Mouse (Mus musculus) hindbrain, postnatal 0 days (tissue): Measurements from ENCODE around the gene Adamts2. TPM values are rescaled to one million over a fixed set of nuclear protein-coding genes. Genes with fewer than 3 reads are reported as not detected.
A peak's percentile ranks its signal among the peaks of the same experiment; 100 is the strongest.

Source experiments
- ATAC-seq: fragments of 200-750 bp; cut with Nextera tagmentation; 2 replicates; pipeline ENCODE4 v1.8.0; 2017; ENCODE audit warnings: mild to moderate bottlenecking, moderate TSS enrichment, moderate library complexity
- DNase-seq: peaks from one replicate; pipeline ENCODE4 v3.0.0-alpha.2; 2015; ENCODE audit warnings: low spot score
- H3K27ac ChIP-seq: fragments of 300-500 bp; sonication (generic); 2 replicates; pipeline ENCODE4 v1.5.1; 2014; ENCODE audit warnings: mild to moderate bottlenecking
- H3K27me3 ChIP-seq: fragments of 300-500 bp; sonication (generic); 2 replicates; pipeline ENCODE4 v1.6.1; 2014; ENCODE audit warnings: low read length, mixed read lengths; ENCODE audit not compliant: insufficient read depth
- H3K36me3 ChIP-seq: fragments of 300-500 bp; sonication (generic); 2 replicates; pipeline ENCODE4 v1.6.1; 2014; ENCODE audit warnings: low read length, mixed read lengths; ENCODE audit not compliant: insufficient read depth
- H3K4me1 ChIP-seq: fragments of 300-500 bp; sonication (generic); 2 replicates; pipeline ENCODE4 v1.6.1; 2014; ENCODE audit warnings: antibody characterized with exemption, low read length, mixed read lengths; ENCODE audit not compliant: insufficient read depth
- H3K4me2 ChIP-seq: fragments of 300-500 bp; sonication (generic); 2 replicates; pipeline ENCODE4 v1.6.1; 2014; ENCODE audit warnings: low read depth, mild to moderate bottlenecking, low read length, moderate library complexity, mixed read lengths
- H3K4me3 ChIP-seq: fragments of 300-500 bp; sonication (generic); 2 replicates; pipeline ENCODE4 v1.5.1; 2014; ENCODE audit warnings: low read length
- H3K9ac ChIP-seq: fragments of 300-500 bp; sonication (generic); replicated peaks from 2 replicates; pipeline ENCODE4 v1.6.1; 2014; ENCODE audit warnings: mild to moderate bottlenecking, low read length, moderate library complexity, mixed read lengths
- H3K9me3 ChIP-seq: fragments of 300-500 bp; sonication (generic); 2 replicates; pipeline ENCODE4 v1.6.1; 2016; ENCODE audit warnings: low read length, mixed read lengths
- CTCF ChIP-seq: IDR thresholded peaks from 2 replicates; pipeline ENCODE4 v1.5.1; 2016; ENCODE audit warnings: antibody characterized with exemption, control low read depth, low read depth
- WGBS: fragments of 180-500 bp; shearing (Covaris S2); extraction: QIAGEN DNeasy Blood & Tissue Kit; methylation state at CpG from one replicate; pipeline ENCODE4 v1.1.7; 2014; 5-methylcytosine and 5-hydroxymethylcytosine counted together
- polyA plus RNA-seq: library from polyadenylated mRNA; unstranded; fragments of >200 nt; fragmentation: Nextera tagmentation; extraction: Ambion mirVana; gene quantifications from 2 replicates; pipeline ENCODE4 v1.2.1, GENCODE M21; 2015
- total RNA-seq: library from RNA; depleted of rRNA; stranded (reverse); fragments of >200 nt; gene quantifications from 2 replicates; pipeline ENCODE4 v1.2.3, GENCODE M21; 2014

Gene Adamts2
- total and polyA plus RNA-seq, 2 experiments from 2014 or later, result 5.8 to 15.1 TPM

GRCm38 (mm10) chr11:50621364-50621763, 19.5 kb downstream of the Adamts2 start:
- Histone ChIP-seq H3K27me3 (no peaks in the 10 kb centered on the region), H3K4me2 (no peak overlapping the region), H3K27ac (no peak overlapping the region), H3K4me1 (no peaks in the 10 kb centered on the region), H3K9me3 (no peaks in the 10 kb centered on the region), H3K9ac (no peak overlapping the region), H3K36me3 (no peaks in the 10 kb centered on the region), H3K4me3 (no peak overlapping the region)
- DNase-seq, result no peak
- ATAC-seq, result no peak
- TF ChIP-seq CTCF, result no peak
- 83% methylated on average over 5 of the region's 5 CpGs for WGBS

- DNase-seq (peak; percentile 12), ATAC-seq (no peak)
- TF ChIP-seq CTCF, result no peak
- Histone ChIP-seq H3K27me3 (no peaks in the 10 kb centered on the region), H3K4me2 (no peak overlapping the region), H3K9ac (no peak overlapping the region), H3K9me3 (no peaks in the 10 kb centered on the region), H3K4me1 (no peaks in the 10 kb centered on the region), H3K4me3 (no peak overlapping the region), H3K36me3 (no peaks in the 10 kb centered on the region), H3K27ac (no peak overlapping the region)
- 57% methylated on average over 15 of the region's 15 CpGs for WGBS
Observed at GRCm38 (mm10) chr11:50622238-50622726, 20.4 kb downstream of the Adamts2 start.

- Histone ChIP-seq H3K4me2 (no peak overlapping the region), H3K9me3 (no peaks in the 10 kb centered on the region), H3K4me3 (no peak overlapping the region), H3K27me3 (no peaks in the 10 kb centered on the region), H3K9ac (no peak overlapping the region), H3K36me3 (no peaks in the 10 kb centered on the region), H3K4me1 (0 out of 2 replicates have a peak, but pooled peaks cover under 1% of the 10 kb centered on the region), H3K27ac (no peak overlapping the region)
- no peak for ATAC-seq
- no peak for TF ChIP-seq CTCF
- WGBS, result 66% methylated on average over 3 of the region's 3 CpGs
- no peak for DNase-seq
Observed at GRCm38 (mm10) chr11:50623806-50624205, 21.9 kb downstream of the Adamts2 start.

- DNase-seq (peak; percentile 69), ATAC-seq (peak; percentile 81)
- Histone ChIP-seq H3K27ac (peak overlapping the region; percentile 16), H3K9ac (no peak overlapping the region), H3K27me3 (no peaks in the 10 kb centered on the region), H3K4me1 (peaks cover 4% of the 10 kb centered on the region; the same call in 1 of the 2 replicates), H3K9me3 (no peaks in the 10 kb centered on the region), H3K4me2 (no peak overlapping the region), H3K4me3 (no peak overlapping the region), H3K36me3 (no peaks in the 10 kb centered on the region)
- WGBS, result 18% methylated on average over 2 of the region's 2 CpGs
- peak; percentile 56 for TF ChIP-seq CTCF
Observed at GRCm38 (mm10) chr11:50624239-50624638, 22.4 kb downstream of the Adamts2 start.

- H3K27me3 ChIP-seq, result no peaks in the 10 kb centered on the region
- ATAC-seq (peak; percentile 74), DNase-seq (peak; percentile 50)
- H3K27ac ChIP-seq, result peak overlapping the region; percentile 16
- no peaks in the 10 kb centered on the region for H3K36me3 ChIP-seq
- H3K9ac ChIP-seq, result no peak overlapping the region
- H3K4me3 ChIP-seq, result no peak overlapping the region
- H3K4me1 ChIP-seq, result peaks cover 8% of the 10 kb centered on the region; the same call in 1 of the 2 replicates
- no peaks in the 10 kb centered on the region for H3K9me3 ChIP-seq
- no peak for TF ChIP-seq CTCF
- WGBS, result 36% methylated on average over 5 of the region's 5 CpGs
- H3K4me2 ChIP-seq, result no peak overlapping the region
Observed at GRCm38 (mm10) chr11:50624720-50625119, 22.8 kb downstream of the Adamts2 start.

GRCm38 (mm10) chr11:50628915-50629314, 27.0 kb downstream of the Adamts2 start:
- DNase-seq, result peak; percentile 42
- no peak overlapping the region for H3K27ac ChIP-seq
- ATAC-seq, result no peak

GRCm38 (mm10) chr11:50630462-50630861, 28.6 kb downstream of the Adamts2 start:
- no peaks in the 10 kb centered on the region for H3K9me3 ChIP-seq
- TF ChIP-seq CTCF, result no peak
- H3K27ac ChIP-seq, result no peak overlapping the region
- 79% methylated on average over 2 of the region's 2 CpGs for WGBS
- no peak overlapping the region for H3K4me2 ChIP-seq
- peaks cover 14% of the 10 kb centered on the region; the same call in 1 of the 2 replicates for H3K4me1 ChIP-seq
- DNase-seq (no peak), ATAC-seq (no peak)
- no peaks in the 10 kb centered on the region for H3K27me3 ChIP-seq
- H3K4me3 ChIP-seq, result no peak overlapping the region
- no peaks in the 10 kb centered on the region for H3K36me3 ChIP-seq
- no peak overlapping the region for H3K9ac ChIP-seq

More at GRCm38 (mm10) chr11:50628915-50629314, 27.0 kb downstream of the Adamts2 start:
- H3K4me1 ChIP-seq, result peaks cover 14% of the 10 kb centered on the region; the same call in 1 of the 2 replicates
- H3K4me2 ChIP-seq, result no peak overlapping the region
- TF ChIP-seq CTCF, result no peak
- 34% methylated on average over 3 of the region's 3 CpGs for WGBS
- H3K36me3 ChIP-seq, result no peaks in the 10 kb centered on the region
- no peak overlapping the region for H3K9ac ChIP-seq
- no peak overlapping the region for H3K4me3 ChIP-seq
- H3K27me3 ChIP-seq, result no peaks in the 10 kb centered on the region
- H3K9me3 ChIP-seq, result no peaks in the 10 kb centered on the region
